Mouse (Mus musculus) kidney, postnatal 25 days (tissue): ENCODE data around the gene Yipf3.

Experiments used
- DNase-seq, 2 experiments: peaks; one replicate each; pipeline ENCODE4 v3.0.0; 2021; ENCODE audit warnings: mixed read lengths in 2 of 2

Gene Yipf3

GRCm38 (mm10) chr17:46247512-46248188 is at the start of gene Yipf3, which contains the start of gene Polr1c:
Gene Yipf3, plus strand, starts transcription at chr17:46248080.
Gene Polr1c, minus strand, starts transcription at chr17:46248054.
- peak; percentile 97 to 98 for DNase-seq

GRCm38 (mm10) chr17:46201151-46201550 is 46.7 kb upstream of the Yipf3 start:
- no peak for DNase-seq

- DNase-seq = peak; percentile 88 to 95
Observed at GRCm38 (mm10) chr17:46202421-46203071, 45.3 kb upstream of the Yipf3 start, which contains the start of the genes Polh and Xpo5. Gene Polh, minus strand, starts transcription at chr17:46202645. Gene Xpo5, plus strand, starts transcription at chr17:46202782.

- DNase-seq = peak; percentile 36 to 66
Observed at GRCm38 (mm10) chr17:46203078-46203477, 44.8 kb upstream of the Yipf3 start.

GRCm38 (mm10) chr17:46206676-46207075 is 41.2 kb upstream of the Yipf3 start:
- peak in 1 of 2 experiments; percentile 6 for DNase-seq

GRCm38 (mm10) chr17:46210550-46210949 is 37.3 kb upstream of the Yipf3 start:
- DNase-seq = peak; percentile 13 to 52

GRCm38 (mm10) chr17:46221601-46222000 is 26.3 kb upstream of the Yipf3 start:
- DNase-seq = no peak

- no peak for DNase-seq
Observed at GRCm38 (mm10) chr17:46227576-46227975, 20.3 kb upstream of the Yipf3 start.

- no peak for DNase-seq
Observed at GRCm38 (mm10) chr17:46236067-46236466, 11.8 kb upstream of the Yipf3 start.

GRCm38 (mm10) chr17:46237079-46237478 is 10.8 kb upstream of the Yipf3 start:
- no peak for DNase-seq

GRCm38 (mm10) chr17:46237480-46237879 is 10.4 kb upstream of the Yipf3 start:
- no peak for DNase-seq

- no peak for DNase-seq
Observed at GRCm38 (mm10) chr17:46239516-46240114, 8.3 kb upstream of the Yipf3 start.

GRCm38 (mm10) chr17:46241471-46241870 is 6.4 kb upstream of the Yipf3 start:
- DNase-seq = no peak

GRCm38 (mm10) chr17:46242274-46242673 is 5.6 kb upstream of the Yipf3 start:
- no peak for DNase-seq

GRCm38 (mm10) chr17:46242993-46243392 is 4.9 kb upstream of the Yipf3 start:
- DNase-seq = peak; percentile 29 to 64

- peak; percentile 45 to 77 for DNase-seq
Observed at GRCm38 (mm10) chr17:46243624-46244023, 4.3 kb upstream of the Yipf3 start.

GRCm38 (mm10) chr17:46244579-46244978 is 3.3 kb upstream of the Yipf3 start:
- DNase-seq = no peak

GRCm38 (mm10) chr17:46248189-46248522 is 276 bp downstream of the Yipf3 start:
- DNase-seq = no peak

GRCm38 (mm10) chr17:46251174-46251573 is 3.3 kb downstream of the Yipf3 start:
- DNase-seq = peak in 1 of 2 experiments; percentile 18

- peak; percentile 51 to 54 for DNase-seq
Observed at GRCm38 (mm10) chr17:46252571-46253451, 4.9 kb downstream of the Yipf3 start.

GRCm38 (mm10) chr17:46253452-46254084 is 5.7 kb downstream of the Yipf3 start, which contains the start of gene Lrrc73:
Gene Lrrc73, plus strand, starts transcription at chr17:46253531.
- DNase-seq = peak; percentile 96

GRCm38 (mm10) chr17:46254106-46254505 is 6.2 kb downstream of the Yipf3 start:
- DNase-seq = peak; percentile 27 to 61
